18 mouse cellular contexts compared by ENCODE assay signal in genomic region chr4:126447126-126447525, GRCm38 (mm10).
"Had no signal": no experiment of that assay in that cellular context is flagged by ENCODE, and none has a peak within 500 bp of the region (broad histone marks: within the 10 kb centered on the region; RNA-seq: fewer than 3 reads in every experiment).

No protein-coding gene starts in this region.

- H3K4me3 ChIP-seq: intestine, embryonic 15.5 days; kidney, embryonic 15.5 days; left cerebral cortex, adult 2 months; liver, embryonic 13.5 days; lung, embryonic 15.5 days; megakaryocyte, embryonic 14.5 days; midbrain, embryonic 10.5 days; midbrain, embryonic 13.5 days; myocyte; neural tube, embryonic 13.5 days had no signal

- H3K4me1 ChIP-seq: intestine, embryonic 15.5 days; kidney, embryonic 15.5 days; liver, embryonic 13.5 days; lung, embryonic 15.5 days; midbrain, embryonic 10.5 days; midbrain, embryonic 13.5 days; neural tube, embryonic 13.5 days had no signal

- H3K27ac ChIP-seq: intestine, embryonic 15.5 days; kidney, embryonic 15.5 days; left cerebral cortex, adult 2 months; liver, embryonic 13.5 days; lung, embryonic 15.5 days; midbrain, embryonic 10.5 days; midbrain, embryonic 13.5 days; neural tube, embryonic 13.5 days had no signal

- H3K27me3 ChIP-seq: intestine, embryonic 15.5 days; kidney, embryonic 15.5 days; liver, embryonic 13.5 days; lung, embryonic 15.5 days; megakaryocyte, embryonic 14.5 days; midbrain, embryonic 13.5 days; neural tube, embryonic 13.5 days had no signal

- H3K9me3 ChIP-seq: intestine, embryonic 15.5 days; kidney, embryonic 15.5 days; liver, embryonic 13.5 days; lung, embryonic 15.5 days; megakaryocyte, embryonic 14.5 days; midbrain, embryonic 10.5 days; midbrain, embryonic 13.5 days; neural tube, embryonic 13.5 days had no signal

- DNase-seq: kidney, adult 11 months; kidney, adult 8-10 months; kidney, postnatal 10 days; kidney, postnatal 36 days; layer of hippocampus, postnatal 36 days; liver, embryonic 13.5 days; retina, postnatal 1 day; right cerebral cortex, postnatal 25 days; thymus, postnatal 25 days had no signal
